Mouse (Mus musculus) WW6 (cell line): ENCODE measurements around the gene Pex14.

Experiments
- DNase-seq: peaks from one replicate; pipeline ENCODE4 v3.0.0-alpha.2; 2013; ENCODE audit warnings: low read depth, low spot score

Gene Pex14

DNA sequence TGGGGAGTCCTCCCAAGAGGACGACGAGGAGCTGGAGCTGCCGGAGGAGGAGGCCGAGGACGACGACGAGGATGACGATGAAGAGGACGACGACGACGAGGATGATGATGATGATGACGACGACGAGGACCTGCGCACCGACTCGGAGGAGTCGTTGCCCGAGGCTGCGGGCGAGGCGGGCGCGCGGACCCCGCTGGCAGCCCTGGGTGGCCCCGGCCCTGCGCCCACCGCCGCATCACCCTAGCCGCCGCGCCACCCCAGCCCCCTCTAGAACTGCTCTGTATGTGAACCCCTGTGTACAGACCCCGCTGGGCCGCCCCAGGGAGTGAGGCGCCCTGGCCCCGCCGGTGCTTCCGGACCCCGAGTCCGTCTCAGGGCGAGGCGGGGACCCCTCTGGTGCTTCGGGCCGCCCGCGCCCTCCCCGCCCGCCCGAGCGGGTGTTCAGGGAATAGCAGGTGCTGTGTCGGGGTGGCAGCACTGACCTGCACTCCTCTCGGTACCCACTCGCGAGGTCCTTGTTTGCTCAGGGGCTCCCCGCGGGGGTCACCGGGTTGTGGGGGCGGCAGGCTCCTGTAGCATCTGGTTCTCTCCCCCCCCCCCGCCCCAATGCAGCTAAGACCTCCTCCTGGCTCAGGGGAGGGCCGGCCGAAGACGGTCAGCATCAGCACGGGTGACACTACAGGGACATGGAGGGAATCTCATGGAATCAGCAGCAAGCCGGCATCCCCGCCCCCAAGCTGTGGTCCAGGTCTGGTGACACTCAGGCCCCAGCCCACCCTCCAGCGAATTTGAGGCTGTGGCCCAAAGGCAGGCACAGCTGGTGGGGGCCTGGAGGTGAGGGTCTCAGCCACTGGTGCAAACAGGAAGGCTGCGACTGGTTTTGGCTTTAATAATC lies 147.1 kb downstream of the Pex14 start:
- no peak for DNase-seq

DNA sequence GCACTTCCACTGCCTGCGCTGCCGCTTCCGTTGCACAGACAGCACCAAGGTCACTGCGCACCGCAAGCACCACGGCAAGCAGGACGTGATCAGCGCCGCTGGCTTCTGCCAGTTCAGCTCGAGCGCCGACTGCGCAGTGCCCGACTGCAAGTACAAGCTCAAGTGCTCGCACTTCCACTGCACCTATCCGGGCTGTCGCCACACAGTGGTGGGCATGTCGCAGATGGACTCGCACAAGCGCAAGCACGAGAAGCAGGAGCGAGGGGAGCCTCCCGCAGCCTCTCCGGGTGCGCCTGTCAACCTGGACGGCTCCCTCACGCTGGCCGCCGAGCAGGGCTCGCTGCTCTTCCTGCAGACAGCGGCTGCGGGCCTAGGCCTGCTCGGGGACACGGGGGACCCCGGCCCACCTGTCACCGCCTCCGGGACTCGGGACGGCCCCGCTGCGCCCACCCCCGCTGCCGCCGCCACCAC lies 147.8 kb downstream of the Pex14 start:
- peak; percentile 26 for DNase-seq

DNA sequence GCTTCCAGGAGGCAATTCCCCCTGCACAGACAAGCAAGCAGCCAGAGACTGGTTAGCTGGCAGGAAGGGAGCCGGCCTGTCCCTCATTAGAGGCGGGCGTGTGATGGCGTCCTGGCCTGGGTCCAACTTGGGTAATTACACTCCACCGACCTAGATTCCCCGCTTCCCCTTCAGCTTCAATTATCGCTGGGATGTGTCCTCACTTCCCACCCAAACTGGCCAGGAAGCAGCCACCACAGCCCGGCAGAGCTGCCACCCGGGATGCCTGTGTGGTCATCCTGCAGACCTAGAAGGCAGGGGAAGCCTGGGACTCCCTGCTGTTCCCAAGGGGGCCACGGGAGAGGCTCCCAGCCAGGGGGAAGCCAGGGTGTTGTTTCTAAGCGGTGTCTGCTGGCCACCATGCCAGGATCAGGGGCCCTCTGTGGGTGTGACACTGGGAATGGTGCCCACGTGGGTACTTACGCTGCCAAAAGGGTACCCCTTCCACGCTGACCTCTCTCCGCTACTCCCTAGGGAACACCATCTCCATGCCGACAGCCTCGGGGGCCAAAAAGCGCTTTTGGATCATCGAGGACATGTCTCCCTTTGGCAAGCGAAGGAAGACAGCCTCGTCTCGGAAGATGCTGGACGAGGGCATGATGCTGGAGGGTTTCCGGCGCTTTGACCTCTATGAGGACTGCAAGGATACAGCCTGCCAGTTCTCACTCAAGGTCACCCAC lies 148.6 kb downstream of the Pex14 start:
- no peak for DNase-seq

DNA sequence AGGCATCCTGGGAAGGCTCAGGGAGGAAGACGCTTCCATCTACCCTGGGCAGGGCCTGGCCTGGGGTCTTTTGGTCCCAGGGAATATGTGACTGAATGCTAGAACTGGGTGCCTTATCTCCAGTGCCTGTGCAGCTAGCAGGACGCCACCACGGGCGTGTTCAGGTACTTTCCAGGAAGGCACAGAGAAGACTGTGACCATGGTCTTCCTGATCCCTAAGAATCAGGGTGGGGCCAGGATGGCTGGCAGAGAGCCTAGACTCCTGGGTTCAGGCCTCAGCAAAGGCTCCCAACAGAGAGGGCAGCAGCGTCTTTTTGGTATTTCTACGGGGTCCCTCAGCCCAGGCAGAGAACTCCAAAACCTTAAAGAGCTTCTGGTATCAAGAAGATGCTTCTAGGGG lies 149.2 kb downstream of the Pex14 start:
- DNase-seq: no peak

DNA sequence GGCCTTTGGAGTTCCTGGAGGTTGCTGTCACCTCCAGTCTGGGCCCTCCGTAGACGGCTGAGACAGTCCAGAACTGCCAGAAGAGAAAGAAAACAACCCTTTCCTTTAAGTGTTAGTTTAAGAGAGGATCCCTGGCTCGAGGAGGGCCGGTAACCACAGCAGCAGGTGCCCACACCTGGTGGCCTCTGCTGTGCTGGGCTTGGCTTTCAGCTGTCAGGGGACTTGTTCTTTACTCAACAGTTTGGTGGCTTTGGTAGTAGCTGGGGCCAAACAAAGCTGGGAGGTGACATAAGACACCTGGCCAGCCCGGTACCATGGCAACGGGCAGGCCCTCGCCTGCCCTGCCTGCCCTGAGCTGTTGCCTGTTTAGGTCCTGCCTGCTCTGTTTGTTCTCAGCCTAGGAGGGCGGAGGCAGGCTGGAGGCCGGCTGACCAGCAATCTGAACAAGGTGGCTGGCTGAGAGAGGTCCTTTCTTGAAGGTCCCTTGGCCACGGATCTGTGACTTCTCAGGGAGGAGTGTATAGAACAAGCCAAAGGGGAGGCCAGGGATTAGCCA lies 151.8 kb downstream of the Pex14 start:
- DNase-seq: no peak

DNA sequence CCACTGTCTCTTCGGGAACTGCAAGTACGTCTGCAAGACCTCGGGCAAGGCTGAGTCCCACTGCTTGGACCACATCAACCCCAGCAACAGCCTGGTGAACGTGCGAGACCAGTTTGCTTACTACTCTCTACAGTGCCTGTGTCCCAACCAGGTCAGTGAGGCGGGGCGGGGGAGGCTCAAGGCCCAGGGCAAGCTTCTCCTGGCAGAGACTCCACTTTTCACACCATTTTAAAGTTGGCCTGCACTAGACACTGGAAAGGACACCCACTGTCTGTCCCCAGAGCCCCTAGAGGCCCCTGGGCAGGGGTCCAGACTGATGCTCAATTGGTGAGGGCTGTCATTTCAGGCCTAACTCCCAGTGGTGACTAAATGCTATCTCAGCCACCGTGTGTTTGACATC lies 153.6 kb downstream of the Pex14 start:
- DNase-seq: no peak

DNA sequence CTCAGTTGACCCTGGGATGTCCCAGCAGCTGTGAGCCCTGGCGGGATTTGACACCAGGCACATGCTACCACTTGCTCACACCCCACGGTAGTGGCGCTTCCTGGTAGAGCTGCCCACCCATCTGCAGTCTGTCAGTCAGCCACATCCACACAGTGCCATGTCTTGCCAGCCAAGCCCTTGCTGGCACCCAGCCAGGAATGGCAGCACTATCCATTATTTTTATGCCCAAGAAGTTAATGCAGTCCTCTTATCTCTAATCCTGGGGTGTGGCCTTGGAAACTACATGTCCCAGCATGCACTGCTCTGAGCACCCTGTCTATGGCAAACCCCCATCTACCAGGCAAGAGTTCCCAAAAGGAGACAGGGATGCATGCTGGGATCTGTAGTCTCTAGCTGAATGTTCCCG lies 154.2 kb downstream of the Pex14 start:
- peak; percentile 47 for DNase-seq

DNA sequence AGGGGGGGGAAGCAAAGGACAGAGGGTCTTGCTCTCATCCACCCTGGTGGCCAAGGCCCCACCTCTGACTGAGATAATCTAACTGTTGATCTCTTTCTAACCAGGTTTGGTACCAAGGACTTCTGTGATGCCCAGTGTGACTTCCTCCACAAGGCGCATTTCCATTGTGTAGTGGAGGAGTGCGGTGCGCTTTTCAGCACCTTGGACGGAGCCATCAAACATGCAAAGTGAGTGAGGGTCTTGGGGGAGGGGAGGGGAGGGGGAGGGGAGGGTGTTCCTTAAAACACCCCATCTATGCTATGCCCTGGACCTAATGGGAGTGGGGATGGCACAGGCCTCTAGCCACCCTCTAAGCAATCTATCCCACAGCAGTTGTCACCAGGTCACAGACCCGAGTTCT lies 156.6 kb downstream of the Pex14 start:
- no peak for DNase-seq

DNA sequence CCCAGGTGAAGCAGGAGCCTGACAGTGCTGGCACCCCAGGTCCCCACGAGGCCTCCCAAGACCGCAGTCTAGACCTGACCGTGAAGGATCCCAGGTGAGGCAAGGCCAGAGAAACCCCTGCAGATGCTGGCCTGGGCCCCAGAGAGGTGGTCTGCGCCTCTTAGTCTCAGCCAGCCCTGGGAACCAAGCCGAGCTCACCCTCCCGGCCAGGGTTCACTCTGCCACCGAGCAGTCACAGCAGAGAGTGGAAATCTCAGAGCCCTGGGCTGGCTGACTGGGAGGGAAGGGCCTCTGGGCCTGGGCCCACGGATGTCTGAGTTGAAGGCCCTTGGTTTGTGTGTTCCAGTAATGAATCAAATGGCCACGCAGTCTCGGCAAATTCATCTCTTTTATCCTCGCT lies 158.4 kb downstream of the Pex14 start:
- DNase-seq: no peak

DNA sequence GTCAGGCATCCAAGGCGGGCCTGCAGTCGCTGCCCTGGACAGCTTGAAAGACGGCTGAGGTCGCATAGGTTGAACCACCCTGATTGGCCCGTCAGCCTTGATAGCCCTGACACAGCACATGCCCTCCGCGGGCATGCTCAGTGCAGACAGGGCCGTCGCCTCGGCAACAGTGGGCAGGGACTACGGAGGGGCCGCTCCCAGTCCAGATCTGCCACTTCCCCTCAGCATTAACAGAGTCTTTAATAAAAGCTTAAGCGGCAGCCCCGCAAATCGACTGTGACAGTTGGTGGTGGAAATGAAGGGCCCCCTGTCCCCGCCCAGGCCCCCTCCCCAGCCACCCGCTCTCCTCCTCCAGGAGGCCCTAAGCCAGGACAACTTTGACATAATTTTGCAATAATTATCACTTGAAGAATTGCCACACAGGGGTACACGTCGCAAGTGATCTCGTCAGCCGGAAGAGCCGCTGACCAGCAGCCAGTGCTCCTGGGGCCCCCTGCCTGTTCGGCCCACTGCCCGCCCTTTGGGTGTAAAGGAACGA lies 158.9 kb downstream of the Pex14 start:
- DNase-seq: peak; percentile 29

DNA sequence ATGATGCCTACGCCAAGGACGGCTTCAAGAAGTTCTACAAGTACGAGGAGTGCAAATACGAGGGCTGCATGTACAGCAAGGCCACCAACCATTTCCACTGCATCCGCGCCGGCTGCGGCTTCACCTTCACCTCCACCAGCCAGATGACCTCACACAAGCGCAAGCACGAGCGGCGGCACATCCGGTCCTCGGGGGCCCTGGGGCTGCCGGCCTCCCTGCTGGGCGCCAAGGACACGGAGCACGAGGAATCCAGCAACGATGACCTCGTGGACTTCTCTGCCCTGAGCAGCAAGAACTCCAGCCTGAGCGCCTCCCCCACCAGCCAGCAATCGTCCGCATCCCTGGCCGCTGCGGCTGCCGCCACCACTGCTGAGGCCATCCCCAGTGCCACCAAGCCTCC lies 161.1 kb downstream of the Pex14 start:
- no peak for DNase-seq

DNA sequence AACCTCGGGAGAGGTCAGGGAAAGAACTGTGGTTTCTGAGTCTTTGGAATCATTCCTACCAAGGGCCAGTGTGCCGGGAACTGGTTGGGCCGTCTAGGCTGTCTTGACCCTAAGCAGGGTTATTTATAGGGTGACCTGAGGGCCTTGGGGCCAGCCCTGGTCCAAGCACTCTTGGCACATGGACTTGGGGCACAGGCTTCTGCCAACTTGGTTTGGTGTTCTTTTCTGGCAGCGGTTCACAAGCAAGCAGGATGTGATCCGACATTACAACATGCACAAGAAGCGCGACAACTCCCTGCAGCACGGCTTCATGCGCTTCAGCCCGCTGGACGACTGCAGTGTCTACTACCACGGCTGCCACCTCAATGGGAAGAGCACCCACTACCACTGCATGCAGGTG lies 162.9 kb downstream of the Pex14 start:
- DNase-seq: no peak

DNA sequence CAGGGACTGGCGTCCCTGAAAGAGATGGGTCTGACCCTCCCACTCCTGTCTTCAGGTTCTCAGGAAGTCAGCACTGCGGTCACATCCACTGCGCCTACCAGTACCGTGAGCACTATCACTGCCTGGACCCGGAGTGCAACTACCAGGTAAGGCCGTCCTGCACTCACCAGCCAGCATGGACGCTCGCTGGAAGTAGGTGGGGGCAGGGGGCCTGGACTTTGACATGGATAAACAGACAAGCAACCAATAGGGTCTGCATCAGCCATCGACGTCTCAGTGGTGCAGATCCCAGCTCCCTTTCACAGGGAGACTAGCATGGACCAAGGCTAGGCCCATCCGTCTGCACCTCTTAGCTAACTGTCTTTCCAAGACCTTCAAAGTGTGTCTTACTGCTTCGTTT lies 163.6 kb downstream of the Pex14 start:
- no peak for DNase-seq

DNA sequence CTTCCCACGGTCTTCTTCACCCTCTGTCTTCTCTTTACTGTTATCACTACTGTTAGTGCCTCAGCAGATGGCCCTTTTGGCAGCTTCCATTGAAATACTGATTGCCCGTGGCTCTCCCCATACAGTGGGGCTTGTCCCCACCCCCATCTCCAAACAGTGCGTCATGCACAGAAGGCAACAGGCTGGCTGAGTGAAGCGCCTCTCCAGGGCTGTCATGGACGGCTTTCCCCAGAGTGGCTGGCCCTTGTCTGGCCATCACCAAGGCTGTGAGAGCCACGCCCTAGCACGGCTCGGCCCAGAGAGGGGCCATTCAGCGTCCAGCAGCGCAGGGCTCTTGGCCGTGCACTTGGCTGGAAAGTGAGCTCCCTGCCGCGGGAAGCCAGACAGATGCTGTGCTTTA lies 164.5 kb downstream of the Pex14 start:
- no peak for DNase-seq

DNA sequence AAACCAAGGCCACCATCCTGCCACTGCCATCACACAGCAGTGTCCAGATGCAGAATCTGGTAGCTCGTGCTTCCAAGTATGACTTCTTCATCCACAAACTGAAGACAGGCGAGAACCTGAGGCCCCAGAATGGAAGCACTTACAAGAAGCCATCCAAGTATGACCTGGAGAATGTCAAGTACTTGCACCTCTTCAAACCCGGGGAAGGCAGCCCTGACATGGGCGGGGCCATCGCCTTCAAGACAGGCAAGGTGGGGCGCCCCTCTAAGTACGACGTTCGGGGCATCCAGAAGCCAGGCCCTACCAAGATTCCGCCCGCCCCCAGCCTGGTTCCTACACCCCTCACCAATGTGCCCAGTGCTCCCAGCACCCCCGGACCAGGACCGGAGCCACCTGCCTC lies 166.6 kb downstream of the Pex14 start:
- no peak for DNase-seq

DNA sequence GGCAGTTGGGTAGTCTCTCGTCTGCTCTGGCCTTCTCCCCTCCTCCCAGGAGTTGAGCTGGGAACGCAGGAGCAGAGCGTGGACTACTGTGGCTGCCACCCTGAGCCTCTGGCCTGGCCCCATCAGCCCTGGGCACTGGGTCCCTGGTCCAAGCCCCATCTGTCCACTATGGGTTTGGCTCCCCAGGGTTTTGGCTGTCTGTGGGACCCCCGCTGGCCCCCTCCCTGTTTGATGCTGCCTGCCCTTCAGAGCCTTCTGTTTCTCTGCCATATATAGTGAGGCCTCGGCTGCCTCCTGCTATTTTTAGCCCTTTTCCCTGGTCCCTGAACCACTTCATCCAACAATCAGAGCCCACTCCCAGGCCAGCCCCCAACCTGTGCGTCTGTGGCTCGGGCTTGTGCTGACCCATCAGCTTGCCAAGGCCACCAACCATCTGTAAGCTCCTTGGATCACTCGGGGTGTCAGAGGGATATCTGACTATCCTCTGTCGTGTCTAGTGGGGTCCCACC lies 168.9 kb downstream of the Pex14 start:
- DNase-seq: no peak

DNA sequence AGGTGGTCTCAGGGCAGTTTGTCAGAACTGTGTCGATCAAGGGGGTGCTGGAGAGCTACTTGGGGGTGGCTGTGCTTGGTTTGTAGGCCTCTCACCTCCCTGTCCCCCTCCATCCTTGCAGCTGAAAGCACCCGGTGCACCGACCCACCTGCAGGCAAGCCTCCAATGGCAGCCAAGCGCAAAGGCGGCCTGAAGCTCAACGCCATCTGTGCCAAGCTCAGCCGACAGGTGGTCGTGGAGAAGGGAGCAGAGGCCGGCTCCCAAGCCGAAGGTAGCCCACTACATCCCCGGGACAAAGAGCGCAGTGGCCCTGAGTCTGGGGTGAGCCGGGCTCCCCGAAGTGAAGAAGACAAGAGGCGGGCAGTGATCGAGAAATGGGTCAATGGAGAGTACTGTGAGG lies 170.8 kb downstream of the Pex14 start:
- DNase-seq: no peak

DNA sequence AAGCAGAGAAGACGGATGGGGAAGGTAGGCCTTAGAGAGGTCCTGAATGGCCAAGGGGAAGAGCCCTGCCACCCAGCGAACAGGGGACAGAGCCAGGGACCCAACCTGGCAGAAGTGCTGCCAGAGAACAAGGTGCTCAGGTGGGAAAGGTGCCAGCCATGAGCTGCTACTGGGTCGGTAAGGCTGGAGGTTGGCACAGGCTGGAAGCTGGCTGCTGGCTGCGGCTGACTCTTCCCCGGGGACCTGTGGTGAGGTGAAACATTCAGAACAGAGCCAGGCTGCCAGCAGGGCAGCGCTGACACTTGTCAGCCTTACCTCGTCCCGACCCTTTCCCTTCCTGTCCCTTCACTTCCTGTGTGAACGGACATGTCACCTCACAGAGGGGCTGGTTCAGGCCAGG lies 171.4 kb downstream of the Pex14 start:
- no peak for DNase-seq

DNA sequence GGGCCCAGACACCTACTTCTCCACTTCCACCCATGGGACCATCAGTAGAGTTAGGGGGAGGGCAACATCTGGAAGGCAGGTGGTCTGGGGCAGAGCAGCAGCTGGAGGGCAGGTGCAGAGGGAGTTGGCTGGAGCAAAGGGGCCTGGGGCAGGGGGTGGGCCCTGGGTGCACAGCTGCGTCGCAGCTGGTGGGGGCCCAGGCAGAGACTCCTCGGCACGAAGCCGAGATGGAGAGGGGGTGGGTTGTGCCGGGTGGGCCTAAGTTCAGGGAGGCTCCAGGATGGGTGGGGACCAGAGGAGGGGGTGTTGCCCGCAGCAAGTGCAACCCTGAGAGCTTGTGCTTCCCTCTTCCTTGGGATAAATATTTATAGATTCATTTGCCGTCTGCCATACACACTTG lies 173.2 kb downstream of the Pex14 start:
- DNase-seq: no peak

DNA sequence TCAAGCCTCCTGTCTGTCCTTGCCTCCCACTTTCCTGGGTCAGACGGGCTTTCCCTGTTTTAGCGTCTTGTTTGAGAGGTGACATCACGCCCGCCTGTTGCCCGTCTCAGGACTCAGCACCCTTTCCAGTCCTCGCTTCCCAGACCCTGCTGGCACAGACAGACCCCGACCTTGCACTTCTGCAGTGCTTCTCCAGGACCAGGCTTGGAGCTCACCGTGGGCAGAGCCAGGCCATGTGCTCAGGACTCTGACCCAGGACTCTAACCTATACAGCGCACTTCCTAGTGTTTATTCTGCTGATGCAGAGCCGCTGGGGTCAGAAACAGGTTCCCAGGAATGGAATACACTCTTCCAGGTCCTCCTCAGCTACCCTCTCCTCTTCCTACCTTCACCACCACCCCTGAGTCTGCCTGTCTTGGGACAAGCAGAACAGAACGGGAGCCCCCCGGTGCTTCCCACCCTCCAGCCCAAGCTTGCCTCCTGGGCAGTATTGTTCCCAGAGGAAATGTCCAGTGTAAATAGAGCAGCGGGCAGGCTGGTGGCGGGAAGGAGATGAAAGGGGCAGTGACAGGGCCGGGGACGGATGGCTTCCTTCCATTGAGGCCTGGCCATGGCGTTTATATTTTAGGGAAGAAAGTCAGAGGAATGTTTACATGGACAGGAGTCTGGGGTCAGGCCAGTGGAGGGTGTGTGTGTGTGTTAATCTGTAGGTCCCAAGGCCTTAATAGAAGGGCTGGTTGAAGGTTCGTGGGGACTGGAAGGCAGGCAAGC lies 173.9 kb downstream of the Pex14 start:
- DNase-seq: no peak

DNA sequence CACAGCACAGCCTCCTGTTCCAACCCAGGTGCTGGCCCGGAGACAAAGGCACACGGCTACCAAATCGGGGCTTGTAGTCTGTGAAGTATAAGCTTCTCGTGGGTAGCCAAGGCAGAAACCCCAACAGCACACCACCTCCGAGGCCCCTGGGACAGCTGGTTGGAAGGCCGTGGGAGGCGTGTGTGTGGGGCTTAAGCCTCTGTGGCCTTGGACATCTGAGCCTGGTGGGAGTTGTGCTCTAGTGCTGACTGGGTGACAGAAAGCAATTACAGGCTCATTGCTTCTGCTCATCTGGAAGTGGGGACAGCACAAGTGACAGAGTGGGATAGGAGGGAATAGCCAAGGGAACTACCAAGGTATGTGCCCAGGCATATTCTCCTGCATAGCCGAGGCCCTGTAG lies 175.7 kb downstream of the Pex14 start:
- no peak for DNase-seq
